Mouse (Mus musculus): ENCODE measurements around the gene Lyz2.
"Not testable (repeated sequence)": the region's sequence is repeated elsewhere in the genome, so short reads cannot be mapped to it uniquely, and the experiment has no call there.

GRCm38 (mm10) chr10:117274645-117275044 lies 7.5 kb downstream of the Lyz2 start:
- not testable (repeated sequence) for TF ChIP-seq POLR2A (IDR thresholded peaks at IDR 0.05; ENCODE audit: borderline replicate concordance, extremely low read depth, low read depth, low read length); CTCF (IDR thresholded peaks at IDR 0.05; ENCODE audit: insufficient read depth, low read length)
